Mouse (Mus musculus): ENCODE measurements around the gene Lrp6. TPM values are rescaled to one million over a fixed set of nuclear protein-coding genes. Genes with fewer than 3 reads are reported as not detected.

Lrp6 gene
- polyA plus RNA-seq, 1 experiment from 2014 or later = 24.7 TPM

GRCm38 (mm10) chr6:134486318-134486717 is 80.4 kb downstream of the Lrp6 start:
- Histone ChIP-seq H3K27me3 (no peaks in the 10 kb centered on the region), H3K4me3 (no peak overlapping the region), H3K9ac (no peak overlapping the region), H3K27ac (no peak overlapping the region), H3K36me3 (peaks cover 25% of the 10 kb centered on the region; the same call in 1 of the 2 replicates), H3K9me3 (no peaks in the 10 kb centered on the region), H3K4me1 (peaks cover 6% of the 10 kb centered on the region), H3K4me2 (no peak overlapping the region)
- no peak for ATAC-seq (ENCODE audit: borderline replicate concordance, extremely low read depth, low FRiP score, low TSS enrichment)
- 86% methylated on average over 9 of the region's 9 CpGs for WGBS

GRCm38 (mm10) chr6:134479481-134479880 is 87.3 kb downstream of the Lrp6 start:
- H3K9me3 ChIP-seq = no peaks in the 10 kb centered on the region
- 92% methylated on average over 10 of the region's 10 CpGs for WGBS
- no peak overlapping the region for H3K27ac ChIP-seq
- H3K4me3 ChIP-seq = no peak overlapping the region
- H3K27me3 ChIP-seq = no peaks in the 10 kb centered on the region
- no peak for ATAC-seq (ENCODE audit: borderline replicate concordance, extremely low read depth, low FRiP score, low TSS enrichment)
- peaks cover 33% of the 10 kb centered on the region for H3K36me3 ChIP-seq
- no peaks in the 10 kb centered on the region for H3K4me1 ChIP-seq
- H3K4me2 ChIP-seq = no peak overlapping the region
- no peak overlapping the region for H3K9ac ChIP-seq

DNA sequence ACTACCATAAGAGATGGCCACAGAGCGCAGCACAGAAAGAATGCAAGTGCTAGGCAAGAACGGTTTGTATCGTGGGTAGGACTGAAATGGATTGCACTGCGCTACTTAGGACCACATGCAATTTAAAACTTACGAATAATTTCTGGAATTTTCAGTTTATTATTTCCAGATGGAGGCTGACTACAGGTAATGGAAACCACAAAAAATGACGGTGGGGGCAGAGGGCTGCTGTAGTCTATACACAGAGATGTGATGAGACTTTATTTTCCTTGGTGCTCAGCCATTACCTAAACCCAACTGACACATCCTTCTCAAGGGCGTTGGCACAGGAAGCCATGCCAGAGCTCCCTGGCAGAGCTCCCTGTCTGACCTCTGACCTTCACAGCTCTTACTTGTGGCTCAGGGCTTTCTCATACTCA is 93.6 kb downstream of the Lrp6 start:
- Histone ChIP-seq H3K36me3 (peaks cover 22% of the 10 kb centered on the region), H3K4me1 (peaks cover 7% of the 10 kb centered on the region), H3K9me3 (no peaks in the 10 kb centered on the region), H3K4me3 (no peak overlapping the region), H3K27me3 (no peaks in the 10 kb centered on the region), H3K27ac (no peak overlapping the region), H3K4me2 (no peak overlapping the region), H3K9ac (no peak overlapping the region)
- WGBS = 83% methylated on average over 7 of the region's 7 CpGs
- no peak for ATAC-seq (ENCODE audit: borderline replicate concordance, extremely low read depth, low FRiP score, low TSS enrichment)

GRCm38 (mm10) chr6:134470857-134471256 is 95.9 kb downstream of the Lrp6 start:
- Histone ChIP-seq H3K9ac (no peak overlapping the region), H3K4me1 (peaks cover 7% of the 10 kb centered on the region), H3K36me3 (peaks cover 32% of the 10 kb centered on the region), H3K27ac (no peak overlapping the region), H3K4me3 (no peak overlapping the region), H3K27me3 (no peaks in the 10 kb centered on the region), H3K4me2 (no peak overlapping the region), H3K9me3 (no peaks in the 10 kb centered on the region)
- 28% methylated on average over 14 of the region's 14 CpGs for WGBS
- peak; percentile 86 for ATAC-seq (ENCODE audit: borderline replicate concordance, extremely low read depth, low FRiP score, low TSS enrichment)

DNA sequence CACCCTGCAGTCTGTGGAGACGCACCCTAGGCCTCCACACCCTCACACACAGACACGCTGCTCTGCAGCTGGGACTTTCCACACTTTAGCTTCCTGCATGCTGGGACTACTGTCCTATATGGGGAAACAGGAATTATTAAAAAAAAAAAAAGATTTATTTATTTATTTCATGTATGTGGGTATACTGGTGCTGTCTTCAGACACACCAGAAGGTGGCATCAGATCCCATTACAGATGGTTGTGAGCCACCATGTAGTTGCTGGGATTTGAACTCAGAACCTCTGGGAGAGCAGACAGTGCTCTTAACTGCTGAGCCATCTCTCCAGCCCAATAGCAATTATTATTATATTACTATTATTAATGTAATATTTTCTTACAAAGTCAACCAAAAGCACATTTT is 97.5 kb downstream of the Lrp6 start:
- H3K36me3 ChIP-seq = peaks cover 40% of the 10 kb centered on the region
- WGBS = 93% methylated on average over 2 of the region's 2 CpGs

DNA sequence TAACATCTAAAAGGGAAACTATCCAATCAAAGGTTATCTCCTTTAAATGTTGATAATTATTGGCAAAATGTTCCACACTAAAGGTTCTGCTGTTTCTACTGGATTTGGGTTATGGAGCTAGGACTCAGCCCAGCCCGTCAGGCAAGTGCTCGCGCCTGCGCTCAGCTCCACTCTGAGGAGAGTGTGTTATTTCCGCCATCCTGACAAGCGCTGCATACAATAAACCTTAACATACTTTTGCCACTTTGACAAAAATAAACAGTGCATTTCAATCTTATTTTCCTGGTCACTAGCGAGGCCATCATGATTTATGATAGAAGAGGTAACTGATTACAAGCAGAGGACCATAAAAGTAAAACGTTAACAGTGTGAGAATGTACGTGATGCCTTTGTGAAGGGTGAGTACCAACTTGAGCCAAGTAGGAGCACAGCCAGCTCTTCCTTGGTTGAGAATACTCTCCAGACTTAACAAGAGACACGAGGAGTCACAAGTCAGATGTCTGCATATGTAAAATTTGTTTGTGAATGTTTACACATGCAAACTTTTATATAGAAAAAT is 100.0 kb downstream of the Lrp6 start:
- Histone ChIP-seq H3K4me2 (no peak overlapping the region), H3K4me1 (peaks cover 7% of the 10 kb centered on the region), H3K9ac (no peak overlapping the region), H3K27ac (no peak overlapping the region), H3K36me3 (peaks cover 46% of the 10 kb centered on the region), H3K9me3 (no peaks in the 10 kb centered on the region), H3K4me3 (no peak overlapping the region), H3K27me3 (no peaks in the 10 kb centered on the region)
- WGBS = 78% methylated on average over 10 of the region's 10 CpGs
- ATAC-seq (ENCODE audit: borderline replicate concordance, extremely low read depth, low FRiP score, low TSS enrichment) = no peak

More for the DNA sequence above, 97.5 kb downstream of the Lrp6 start:
- H3K4me2 ChIP-seq = no peak overlapping the region
- H3K27ac ChIP-seq = no peak overlapping the region
- H3K4me3 ChIP-seq = no peak overlapping the region
- ATAC-seq (ENCODE audit: borderline replicate concordance, extremely low read depth, low FRiP score, low TSS enrichment) = no peak
- H3K9ac ChIP-seq = no peak overlapping the region
- H3K9me3 ChIP-seq = no peaks in the 10 kb centered on the region
- peaks cover 7% of the 10 kb centered on the region for H3K4me1 ChIP-seq
- H3K27me3 ChIP-seq = no peaks in the 10 kb centered on the region

DNA sequence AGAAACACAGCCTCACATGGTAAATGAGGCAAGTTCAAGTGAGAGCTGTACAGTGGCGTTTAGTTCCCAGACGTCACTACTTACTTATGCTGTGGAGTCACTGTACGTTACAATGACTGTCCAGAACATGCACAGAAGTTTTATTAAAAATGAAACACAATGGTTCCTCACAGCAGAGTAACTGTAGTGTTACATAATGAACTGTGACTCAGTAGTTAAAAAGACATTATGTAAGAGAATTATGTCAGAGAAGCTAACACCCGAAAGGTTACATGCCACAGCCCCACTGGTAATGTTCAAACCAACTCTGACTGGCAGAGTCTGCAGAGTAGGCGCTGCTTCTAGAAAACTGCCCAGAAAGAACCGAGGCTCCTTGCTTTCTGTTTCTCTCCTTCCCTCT is 105.6 kb downstream of the Lrp6 start:
- Histone ChIP-seq H3K4me1 (no peaks in the 10 kb centered on the region), H3K9me3 (no peaks in the 10 kb centered on the region), H3K4me2 (no peak overlapping the region), H3K4me3 (no peak overlapping the region), H3K27ac (no peak overlapping the region), H3K9ac (no peak overlapping the region), H3K36me3 (peaks cover 60% of the 10 kb centered on the region), H3K27me3 (no peaks in the 10 kb centered on the region)
- WGBS = 78% methylated on average over 6 of the region's 6 CpGs
- no peak for ATAC-seq (ENCODE audit: borderline replicate concordance, extremely low read depth, low FRiP score, low TSS enrichment)

DNA sequence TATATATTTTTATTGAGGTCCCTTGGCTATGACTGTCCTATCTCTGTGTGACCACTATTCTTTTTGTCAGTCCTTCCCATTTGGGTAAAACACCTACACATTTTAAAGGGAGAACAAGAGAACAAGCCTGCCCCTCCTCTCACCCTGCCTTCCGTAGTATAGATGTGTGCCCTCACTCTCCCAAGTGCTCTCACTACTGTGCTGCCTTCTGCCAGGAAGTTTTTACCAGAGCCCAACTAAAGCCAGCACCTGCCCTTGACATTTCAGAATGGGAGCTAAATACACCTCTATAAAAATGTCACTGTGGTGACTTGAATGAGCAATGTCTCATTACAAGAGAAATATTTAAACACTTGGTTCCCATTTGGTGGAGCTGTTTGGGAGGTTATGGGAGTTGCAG is 108.4 kb downstream of the Lrp6 start:
- no peaks in the 10 kb centered on the region for H3K9me3 ChIP-seq
- ATAC-seq (ENCODE audit: borderline replicate concordance, extremely low read depth, low FRiP score, low TSS enrichment) = no peak
- H3K36me3 ChIP-seq = peaks cover 72% of the 10 kb centered on the region
- H3K27ac ChIP-seq = no peak overlapping the region
- no peak overlapping the region for H3K4me2 ChIP-seq
- WGBS = 87% methylated on average over 1 of the region's 1 CpGs
- no peak overlapping the region for H3K9ac ChIP-seq
- H3K4me1 ChIP-seq = no peaks in the 10 kb centered on the region
- no peak overlapping the region for H3K4me3 ChIP-seq
- H3K27me3 ChIP-seq = no peaks in the 10 kb centered on the region

DNA sequence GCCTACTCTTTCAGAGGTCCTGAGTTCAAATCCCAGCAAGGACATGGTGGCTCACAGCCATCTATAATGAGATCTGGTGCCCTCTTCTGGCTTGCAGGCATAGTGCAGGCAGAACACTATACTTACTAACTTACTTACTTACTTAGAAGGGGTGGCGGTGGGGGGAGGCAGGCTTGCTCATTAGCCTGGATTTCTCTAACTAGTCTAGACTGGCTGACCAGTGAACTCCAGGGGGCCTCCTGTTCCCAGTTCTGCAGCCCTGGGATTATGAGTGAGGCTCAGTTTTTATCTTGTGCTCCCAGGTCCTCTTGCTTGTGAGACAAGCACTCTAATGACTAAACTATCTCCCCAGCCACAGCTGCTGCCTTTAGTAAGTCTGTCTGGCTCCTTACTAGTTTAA is 112.7 kb downstream of the Lrp6 start:
- ATAC-seq (ENCODE audit: borderline replicate concordance, extremely low read depth, low FRiP score, low TSS enrichment) = no peak
- Histone ChIP-seq H3K36me3 (peaks cover 82% of the 10 kb centered on the region), H3K27me3 (no peaks in the 10 kb centered on the region), H3K27ac (no peak overlapping the region), H3K9ac (no peak overlapping the region), H3K9me3 (no peaks in the 10 kb centered on the region), H3K4me3 (no peak overlapping the region), H3K4me1 (no peaks in the 10 kb centered on the region), H3K4me2 (no peak overlapping the region)
- whole genome bisulfite sequencing = 71% methylated on average over 1 of the region's 1 CpGs

- H3K27me3 ChIP-seq = no peaks in the 10 kb centered on the region
- H3K9me3 ChIP-seq = no peaks in the 10 kb centered on the region
- H3K9ac ChIP-seq = no peak overlapping the region
- no peak overlapping the region for H3K27ac ChIP-seq
- ATAC-seq (ENCODE audit: borderline replicate concordance, extremely low read depth, low FRiP score, low TSS enrichment) = peak; percentile 69
- no peak overlapping the region for H3K4me3 ChIP-seq
- peaks cover 71% of the 10 kb centered on the region for H3K36me3 ChIP-seq
- H3K4me2 ChIP-seq = no peak overlapping the region
- WGBS = 53% methylated on average over 14 of the region's 14 CpGs
- no peaks in the 10 kb centered on the region for H3K4me1 ChIP-seq
Observed at GRCm38 (mm10) chr6:134450661-134451119, 116.1 kb downstream of the Lrp6 start.

GRCm38 (mm10) chr6:134449958-134450357 is 116.8 kb downstream of the Lrp6 start:
- H3K9me3 ChIP-seq = no peaks in the 10 kb centered on the region
- no peaks in the 10 kb centered on the region for H3K27me3 ChIP-seq
- no peak overlapping the region; the same call in 1 of the 2 replicates for H3K27ac ChIP-seq
- no peak for ATAC-seq (ENCODE audit: borderline replicate concordance, extremely low read depth, low FRiP score, low TSS enrichment)
- H3K4me1 ChIP-seq = peaks cover 1% of the 10 kb centered on the region; the same call in 1 of the 2 replicates
- H3K36me3 ChIP-seq = peaks cover 68% of the 10 kb centered on the region
- no peak overlapping the region for H3K4me2 ChIP-seq
- WGBS = 60% methylated on average over 11 of the region's 11 CpGs
- no peak overlapping the region for H3K9ac ChIP-seq
- H3K4me3 ChIP-seq = no peak overlapping the region

GRCm38 (mm10) chr6:134448451-134448850 is 118.3 kb downstream of the Lrp6 start:
- H3K4me2 ChIP-seq = no peak overlapping the region
- no peak for ATAC-seq (ENCODE audit: borderline replicate concordance, extremely low read depth, low FRiP score, low TSS enrichment)
- H3K9ac ChIP-seq = no peak overlapping the region
- 79% methylated on average over 12 of the region's 12 CpGs for whole genome bisulfite sequencing
- H3K4me1 ChIP-seq = peaks cover 14% of the 10 kb centered on the region
- peaks cover 54% of the 10 kb centered on the region for H3K36me3 ChIP-seq
- H3K27me3 ChIP-seq = no peaks in the 10 kb centered on the region
- no peak overlapping the region for H3K4me3 ChIP-seq
- no peaks in the 10 kb centered on the region for H3K9me3 ChIP-seq
- no peak overlapping the region for H3K27ac ChIP-seq

GRCm38 (mm10) chr6:134443925-134444324 is 122.8 kb downstream of the Lrp6 start:
- Histone ChIP-seq H3K27ac (peak overlapping the region; percentile 56), H3K9me3 (no peaks in the 10 kb centered on the region), H3K36me3 (peaks cover 19% of the 10 kb centered on the region), H3K4me1 (peaks cover 35% of the 10 kb centered on the region), H3K9ac (no peak overlapping the region), H3K27me3 (no peaks in the 10 kb centered on the region), H3K4me3 (no peak overlapping the region), H3K4me2 (no peak overlapping the region)
- ATAC-seq (ENCODE audit: borderline replicate concordance, extremely low read depth, low FRiP score, low TSS enrichment) = no peak
- WGBS = 33% methylated on average over 5 of the region's 5 CpGs
